In genomic region chr2:130274862-130275261, GRCm38 (mm10) we compare ENCODE assay signal across 8 mouse cellular contexts. TPM values are rescaled to one million over a fixed set of nuclear protein-coding genes. Genes with fewer than 3 reads are reported as not detected.
DNase-seq lines count a peak whose midpoint lies in the region; ATAC-seq and TF ChIP-seq lines count a peak whose summit lies in the region.

No protein-coding gene starts in this region.

- TF ChIP-seq CTCF in small intestine, adult 2 months (IDR thresholded peaks at IDR 0.05; ENCODE audit: extremely low read depth, insufficient read length, insufficient replicate concordance, low read depth, low read length): no peak

- TF ChIP-seq POLR2A in small intestine, adult 2 months (IDR thresholded peaks at IDR 0.05; ENCODE audit: low read depth, low read length): no peak

- H3K4me2 ChIP-seq in lung, embryonic 16.5 days (ENCODE audit: low read depth, low read length): peak overlapping the region; percentile 96
- peak overlapping the region; percentile 84 for H3K4me2 ChIP-seq in limb, embryonic 11.5 days (ENCODE audit: low read depth, severe bottlenecking)

- H3K27ac ChIP-seq in lung, embryonic 16.5 days (ENCODE audit: low read length): peak overlapping the region; percentile 89
- no peak overlapping the region for H3K27ac ChIP-seq in limb, embryonic 11.5 days (replicated peaks; ENCODE audit: low read depth, low read length)
- no peak overlapping the region for H3K27ac ChIP-seq in small intestine, adult 2 months (ENCODE audit: insufficient read depth, low read depth, low read length)

- no peak for DNase-seq in cerebellum, postnatal 14 days
- DNase-seq in lung, adult 18-20 months: no peak
- DNase-seq in limb, embryonic 11.5 days (ENCODE audit: low spot score): no peak
- no peak for DNase-seq in thymus, postnatal 25 days

- 0 out of 2 replicates have a peak, but pooled peaks have one; percentile 3 for ATAC-seq in cerebellum, adult (ENCODE audit: insufficient number of reproducible peaks, low FRiP score, low TSS enrichment)
- ATAC-seq in lung, embryonic 16.5 days (ENCODE audit: low read depth): no peak
- no peak for ATAC-seq in limb, embryonic 11.5 days (ENCODE audit: insufficient number of reproducible peaks, low FRiP score, low TSS enrichment, low read depth)
- ATAC-seq in activated CD4-positive, CD25-positive, alpha-beta regulatory T cell, adult 4 months: no peak

- H3K27me3 ChIP-seq in lung, embryonic 16.5 days (ENCODE audit: control insufficient read depth, insufficient read depth, low read depth, low read length): no peaks in the 10 kb centered on the region
- H3K27me3 ChIP-seq in limb, embryonic 11.5 days (ENCODE audit: control insufficient read depth, insufficient read depth, low read length): no peaks in the 10 kb centered on the region
- H3K27me3 ChIP-seq in small intestine, adult 2 months (ENCODE audit: control insufficient read depth, insufficient read depth, low read length): no peaks in the 10 kb centered on the region

- H3K4me1 ChIP-seq in lung, embryonic 16.5 days (replicated peaks; ENCODE audit: control insufficient read depth, insufficient read depth, low read length): peaks cover 17% of the 10 kb centered on the region
- peaks cover 4% of the 10 kb centered on the region; the same call in 1 of the 2 replicates for H3K4me1 ChIP-seq in limb, embryonic 11.5 days (ENCODE audit: control insufficient read depth, insufficient read depth, low read length)
- peaks cover 2% of the 10 kb centered on the region; the same call in 1 of the 2 replicates for H3K4me1 ChIP-seq in small intestine, adult 2 months (ENCODE audit: control insufficient read depth, insufficient read depth, insufficient read length, low read length)

- H3K9me3 ChIP-seq in lung, embryonic 16.5 days (ENCODE audit: control insufficient read depth, low read length): no peaks in the 10 kb centered on the region
- H3K9me3 ChIP-seq in limb, embryonic 11.5 days (ENCODE audit: control insufficient read depth, low read length): no peaks in the 10 kb centered on the region

- peak overlapping the region; percentile 96 for H3K9ac ChIP-seq in lung, embryonic 16.5 days (ENCODE audit: low read length)
- peak overlapping the region; percentile 97 for H3K9ac ChIP-seq in limb, embryonic 11.5 days (ENCODE audit: low read length)

- WGBS in lung, embryonic 16.5 days: 1% methylated on average over 10 of the region's 10 CpGs
- WGBS in limb, embryonic 11.5 days: 2% methylated on average over 10 of the region's 10 CpGs
- 2% methylated on average over 10 of the region's 10 CpGs for WGBS in small intestine, adult 2 months

- peaks cover 35% of the 10 kb centered on the region for H3K36me3 ChIP-seq in lung, embryonic 16.5 days (ENCODE audit: control insufficient read depth, insufficient read depth, low read length)
- H3K36me3 ChIP-seq in limb, embryonic 11.5 days (ENCODE audit: control insufficient read depth, insufficient read depth, low read length): peaks cover 20% of the 10 kb centered on the region
- peaks cover 28% of the 10 kb centered on the region for H3K36me3 ChIP-seq in small intestine, adult 2 months (ENCODE audit: control insufficient read depth, insufficient read depth, low read length)

- H3K4me3 ChIP-seq in lung, embryonic 16.5 days (ENCODE audit: low read length): peak overlapping the region; percentile 99
- peak overlapping the region; percentile 94 for H3K4me3 ChIP-seq in limb, embryonic 11.5 days (ENCODE audit: low read depth, low read length)
- peak overlapping the region; percentile 81 for H3K4me3 ChIP-seq in small intestine, adult 2 months (ENCODE audit: low read depth, low read length)

RNA-seq across cellular contexts. Expression of gene Nop56, which starts 0.6 kb away (rescaled TPM):
- 216 and 233 TPM in 2 replicates for polyA plus RNA-seq in lung, embryonic 16.5 days (2015; fragmentation: Nextera tagmentation; extraction: Ambion mirVana)
- polyA plus RNA-seq in limb, embryonic 11.5 days (2014; fragmentation: Nextera tagmentation; extraction: Ambion mirVana): 383 and 407 TPM in 2 replicates
- 15.5 and 15.8 TPM in 2 replicates for polyA plus RNA-seq in small intestine, adult 2 months (2012; rRNA removed)
- polyA plus RNA-seq in activated CD4-positive, CD25-positive, alpha-beta regulatory T cell, adult 4 months (2017; shearing (Covaris generic)): 100 to 1,000 TPM; 293 to 306 TPM

RNA-seq across cellular contexts. Expression of gene Idh3b, which starts 9.5 kb away (rescaled TPM):
- 152 and 161 TPM in 2 replicates for polyA plus RNA-seq in lung, embryonic 16.5 days (2015; fragmentation: Nextera tagmentation; extraction: Ambion mirVana)
- polyA plus RNA-seq in limb, embryonic 11.5 days (2014; fragmentation: Nextera tagmentation; extraction: Ambion mirVana): 145 and 148 TPM in 2 replicates
- 170 and 242 TPM in 2 replicates for polyA plus RNA-seq in small intestine, adult 2 months (2012; rRNA removed)
- polyA plus RNA-seq in activated CD4-positive, CD25-positive, alpha-beta regulatory T cell, adult 4 months (2017; shearing (Covaris generic)): 100 to 1,000 TPM; 132 to 167 TPM

RNA-seq across cellular contexts. Expression of gene Ebf4, which starts 20.1 kb away (rescaled TPM):
- polyA plus RNA-seq in lung, embryonic 16.5 days (2015; fragmentation: Nextera tagmentation; extraction: Ambion mirVana): 0.96 and 0.97 TPM in 2 replicates
- polyA plus RNA-seq in limb, embryonic 11.5 days (2014; fragmentation: Nextera tagmentation; extraction: Ambion mirVana): 1.8 and 2.1 TPM in 2 replicates
- 1.2 and 1.3 TPM in 2 replicates for polyA plus RNA-seq in small intestine, adult 2 months (2012; rRNA removed)
- not detected for polyA plus RNA-seq in activated CD4-positive, CD25-positive, alpha-beta regulatory T cell, adult 4 months (2017; shearing (Covaris generic))

Comparison
In these comparisons a context has a peak if more than half of its experiments do, and no peak if none do; other contexts are left out.
1. RNA of gene Nop56, which starts 0.6 kb away (polyA plus RNA-seq): 383 to 407 TPM in limb, embryonic 11.5 days, 293 to 306 TPM in activated CD4-positive, CD25-positive, alpha-beta regulatory T cell, adult 4 months and 216 to 233 TPM in lung, embryonic 16.5 days; 15.5 to 15.8 TPM in small intestine, adult 2 months; every median in the first group is over 10 times any median in the second.
2. Peak in every context shown above with its lines, with median percentiles within 50 percentile points of each other: H3K4me3 ChIP-seq.